9 mouse cellular contexts compared by ENCODE assay signal in the genomic region with DNA sequence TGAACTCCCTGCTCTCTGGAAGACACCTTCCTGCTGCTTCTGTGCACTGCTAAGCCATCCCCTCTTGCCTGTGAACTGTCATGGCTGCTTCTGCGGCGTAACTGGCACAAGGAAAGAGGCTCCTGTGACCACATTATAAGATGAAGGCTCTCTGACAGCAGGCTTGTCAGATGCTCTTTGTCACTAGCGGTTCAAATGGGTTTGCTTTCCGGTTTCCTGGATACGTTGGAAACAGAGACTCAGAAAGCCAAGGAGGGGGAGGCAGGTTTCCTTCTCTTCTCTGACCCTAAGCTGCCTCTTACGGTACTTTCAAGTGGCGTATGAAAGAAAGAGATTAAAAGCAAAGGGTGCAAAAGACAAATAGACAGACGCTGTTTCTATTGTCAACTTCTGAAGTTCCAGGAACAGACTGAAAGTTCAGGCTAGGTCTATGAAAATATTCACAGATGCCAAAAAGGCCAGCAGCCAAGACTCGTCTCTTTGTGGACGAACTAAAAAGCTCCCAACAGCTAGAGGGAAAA.
DNase-seq lines count a peak whose midpoint lies in the region; ATAC-seq and TF ChIP-seq lines count a peak whose summit lies in the region.
"Had no signal": no experiment of that assay in that cellular context is flagged by ENCODE, and none has a peak within 500 bp of the region (broad histone marks: within the 10 kb centered on the region; RNA-seq: fewer than 3 reads in every experiment).

No protein-coding gene starts in this region.

- peak overlapping the region; percentile 62 for H3K27ac ChIP-seq in gastrocnemius, adult 2 months
- peak overlapping the region; percentile 63; the same call in 1 of the 2 replicates for H3K27ac ChIP-seq in heart, embryonic 10.5 days
- H3K27ac ChIP-seq in kidney, embryonic 15.5 days, result no peak overlapping the region
- H3K27ac ChIP-seq in midbrain, embryonic 14.5 days (replicated peaks; ENCODE audit: low read depth, low read length), result no peak overlapping the region; the same call in 1 of the 2 replicates
- H3K27ac ChIP-seq: embryonic facial prominence, embryonic 15.5 days had no signal

- H3K9ac ChIP-seq in kidney, embryonic 15.5 days, result no peak overlapping the region
- no peak overlapping the region for H3K9ac ChIP-seq in midbrain, embryonic 14.5 days (replicated peaks; ENCODE audit: low read length)
- H3K9ac ChIP-seq: embryonic facial prominence, embryonic 15.5 days had no signal

- H3K9me3 ChIP-seq in heart, embryonic 10.5 days, result no peaks in the 10 kb centered on the region
- H3K9me3 ChIP-seq in kidney, embryonic 15.5 days (replicated peaks), result no peaks in the 10 kb centered on the region
- no peaks in the 10 kb centered on the region for H3K9me3 ChIP-seq in midbrain, embryonic 14.5 days (ENCODE audit: control insufficient read depth, low read length)
- H3K9me3 ChIP-seq: embryonic facial prominence, embryonic 15.5 days had no signal

- no peak for TF ChIP-seq CTCF in gastrocnemius, adult 2 months (IDR thresholded peaks at IDR 0.05)

- no peaks in the 10 kb centered on the region for H3K36me3 ChIP-seq in heart, embryonic 10.5 days
- no peaks in the 10 kb centered on the region for H3K36me3 ChIP-seq in kidney, embryonic 15.5 days
- H3K36me3 ChIP-seq in midbrain, embryonic 14.5 days (ENCODE audit: control insufficient read depth, insufficient read depth, low read length), result no peaks in the 10 kb centered on the region
- H3K36me3 ChIP-seq: embryonic facial prominence, embryonic 15.5 days had no signal

- no peaks in the 10 kb centered on the region for H3K27me3 ChIP-seq in heart, embryonic 10.5 days (ENCODE audit: insufficient read depth, poor library complexity, severe bottlenecking)
- H3K27me3 ChIP-seq in kidney, embryonic 15.5 days, result no peaks in the 10 kb centered on the region
- H3K27me3 ChIP-seq in midbrain, embryonic 14.5 days (ENCODE audit: control insufficient read depth, insufficient read depth, low read length), result no peaks in the 10 kb centered on the region
- H3K27me3 ChIP-seq: embryonic facial prominence, embryonic 15.5 days had no signal

- H3K4me1 ChIP-seq in heart, embryonic 10.5 days, result peaks cover 7% of the 10 kb centered on the region
- peaks cover 7% of the 10 kb centered on the region for H3K4me1 ChIP-seq in kidney, embryonic 15.5 days
- peaks cover 6% of the 10 kb centered on the region for H3K4me1 ChIP-seq in midbrain, embryonic 14.5 days (ENCODE audit: control insufficient read depth, insufficient read depth, low read length)
- H3K4me1 ChIP-seq: embryonic facial prominence, embryonic 15.5 days had no signal

- peak overlapping the region; percentile 45 for H3K4me2 ChIP-seq in kidney, embryonic 15.5 days
- peak overlapping the region; percentile 42 for H3K4me2 ChIP-seq in midbrain, embryonic 14.5 days (ENCODE audit: low read length)
- H3K4me2 ChIP-seq: embryonic facial prominence, embryonic 15.5 days had no signal

- 53% methylated on average over 10 of the region's 10 CpGs for WGBS in heart, embryonic 10.5 days
- 31% methylated on average over 10 of the region's 10 CpGs for WGBS in kidney, embryonic 15.5 days
- 14% methylated on average over 10 of the region's 10 CpGs for WGBS in midbrain, embryonic 14.5 days

- ATAC-seq in kidney, embryonic 15.5 days (replicated peaks; ENCODE audit: low FRiP score), result 0 out of 2 replicates have a peak, but pooled peaks have one; percentile 33
- ATAC-seq in midbrain, embryonic 14.5 days (ENCODE audit: low FRiP score, low TSS enrichment), result peak; percentile 46; the same call in 1 of the 2 replicates

- intact Hi-C loops in gastrocnemius, adult 2 months (cut with DNase I), result loop anchor here (10.0 kb wide), 1 partner anchor 473 kb away; no protein-coding TSS in a partner anchor

- DNase-seq in gastrocnemius, adult 2 months, result peak; percentile 27
- no peak for DNase-seq in gastrocnemius, postnatal 25 days
- peak; percentile 19 to 23 for DNase-seq in cerebellum, adult 18-20 months
- no peak for DNase-seq in heart, embryonic 10.5 days (ENCODE audit: low spot score)
- peak; percentile 65 for DNase-seq in midbrain, embryonic 14.5 days
- DNase-seq in spleen, adult 12 weeks (ENCODE audit: low spot score), result no peak
- DNase-seq in spleen, postnatal 10 days (ENCODE audit: low spot score in 2 of 2), result no peak

- peak overlapping the region; percentile 61 for H3K4me3 ChIP-seq in gastrocnemius, adult 2 months
- H3K4me3 ChIP-seq in heart, embryonic 10.5 days, result peak overlapping the region; percentile 31
- H3K4me3 ChIP-seq in kidney, embryonic 15.5 days (replicated peaks), result no peak overlapping the region
- no peak overlapping the region for H3K4me3 ChIP-seq in midbrain, embryonic 14.5 days (replicated peaks; ENCODE audit: low read depth, low read length)
- H3K4me3 ChIP-seq: embryonic facial prominence, embryonic 15.5 days had no signal

Comparison
In these comparisons a context has a peak if more than half of its experiments do, and no peak if none do; other contexts are left out.
1. DNase-seq: peak in gastrocnemius, adult 2 months (single experiment), cerebellum, adult 18-20 months (2 of 2) and midbrain, embryonic 14.5 days (single experiment); none in gastrocnemius, postnatal 25 days (single experiment), heart, embryonic 10.5 days (single experiment), spleen, adult 12 weeks (single experiment) and spleen, postnatal 10 days (0 of 2).
2. H3K27ac ChIP-seq: peak in gastrocnemius, adult 2 months (single experiment) and heart, embryonic 10.5 days (single experiment); none in kidney, embryonic 15.5 days (single experiment) and midbrain, embryonic 14.5 days (single experiment).
3. H3K4me3 ChIP-seq: peak in gastrocnemius, adult 2 months (single experiment) and heart, embryonic 10.5 days (single experiment); none in kidney, embryonic 15.5 days (single experiment) and midbrain, embryonic 14.5 days (single experiment).